Mouse (Mus musculus) frontal cortex, adult 2 months (tissue): ENCODE data around the gene Micu1. TPM values are rescaled to one million over a fixed set of nuclear protein-coding genes. Genes with fewer than 3 reads are reported as not detected.

Experiments
- DNase-seq, 2 experiments: peaks; one replicate each; pipeline ENCODE4 v3.0.0; 2022; ENCODE audit warnings: low spot score in 1 of 2; ENCODE audit errors: extremely low spot score in 1 of 2
- polyA plus RNA-seq: library from polyadenylated mRNA; depleted of rRNA; stranded (reverse); fragments of >200 nt; gene quantifications from 2 replicates; pipeline ENCODE4 v1.2.3, GENCODE M21; 2012

Micu1 gene
- polyA plus RNA-seq, 1 experiment: 131 TPM

- peak in 1 of 2 experiments; percentile 51 for DNase-seq
Observed at GRCm38 (mm10) chr10:59773441-59774140, 71.3 kb downstream of the Micu1 start.

GRCm38 (mm10) chr10:59774141-59774534, 71.9 kb downstream of the Micu1 start:
- no peak for DNase-seq

GRCm38 (mm10) chr10:59777246-59777645, 75.0 kb downstream of the Micu1 start:
- DNase-seq: no peak

GRCm38 (mm10) chr10:59778137-59778710, 75.9 kb downstream of the Micu1 start:
- peak in 1 of 2 experiments; percentile 34 for DNase-seq

GRCm38 (mm10) chr10:59780698-59781097, 78.4 kb downstream of the Micu1 start:
- no peak for DNase-seq

- DNase-seq: no peak
Observed at GRCm38 (mm10) chr10:59781205-59781931, 79.1 kb downstream of the Micu1 start.

- DNase-seq: no peak
Observed at GRCm38 (mm10) chr10:59784731-59785685, 82.7 kb downstream of the Micu1 start.

GRCm38 (mm10) chr10:59786289-59786688, 84.0 kb downstream of the Micu1 start:
- peak in 1 of 2 experiments; percentile 35 for DNase-seq

- no peak for DNase-seq
Observed at GRCm38 (mm10) chr10:59787140-59787800, 85.0 kb downstream of the Micu1 start.

GRCm38 (mm10) chr10:59787870-59788269, 85.6 kb downstream of the Micu1 start:
- no peak for DNase-seq

- DNase-seq: no peak
Observed at GRCm38 (mm10) chr10:59790291-59790929, 88.1 kb downstream of the Micu1 start.

GRCm38 (mm10) chr10:59791896-59792295, 89.6 kb downstream of the Micu1 start:
- no peak for DNase-seq

- no peak for DNase-seq
Observed at GRCm38 (mm10) chr10:59792575-59793176, 90.4 kb downstream of the Micu1 start.

GRCm38 (mm10) chr10:59793454-59793853, 91.2 kb downstream of the Micu1 start:
- DNase-seq: no peak

GRCm38 (mm10) chr10:59795085-59795484, 92.8 kb downstream of the Micu1 start:
- no peak for DNase-seq

GRCm38 (mm10) chr10:59795902-59796301, 93.6 kb downstream of the Micu1 start:
- no peak for DNase-seq

- no peak for DNase-seq
Observed at GRCm38 (mm10) chr10:59798371-59798770, 96.1 kb downstream of the Micu1 start.

GRCm38 (mm10) chr10:59799303-59800044, 97.2 kb downstream of the Micu1 start:
- DNase-seq: no peak
